8 mouse cellular contexts compared by ENCODE assay signal in the genomic region with DNA sequence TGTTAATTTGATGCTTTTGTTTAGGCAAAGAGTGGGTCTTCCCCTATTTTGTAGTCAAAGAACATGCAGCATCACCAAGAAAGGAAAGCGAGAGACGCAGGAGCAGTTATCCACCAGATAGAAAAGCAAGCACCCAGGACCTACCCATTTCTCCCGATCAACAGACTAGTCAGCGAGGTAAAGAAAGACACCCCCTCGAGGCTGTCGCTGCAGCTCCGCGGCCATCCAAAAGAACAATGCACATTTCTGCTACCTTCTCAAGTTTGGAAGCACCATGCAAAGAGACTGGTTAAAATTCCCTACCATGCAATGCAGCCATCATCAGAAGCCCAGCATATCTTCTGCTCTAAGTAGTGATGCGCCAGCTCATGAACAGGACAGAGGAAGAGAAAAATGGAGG. TPM values are rescaled to one million over a fixed set of nuclear protein-coding genes. Genes with fewer than 3 reads are reported as not detected.
DNase-seq lines count a peak whose midpoint lies in the region; ATAC-seq and TF ChIP-seq lines count a peak whose summit lies in the region.

No protein-coding gene starts in this region.

- peak; percentile 6; the same call in 1 of the 2 replicates for ATAC-seq in kidney, embryonic 16.5 days (ENCODE audit: low FRiP score, low TSS enrichment)
- ATAC-seq in hindbrain, embryonic 16.5 days, result peak; percentile 21

- TF ChIP-seq POLR2A in cortical plate, adult 2 months (IDR thresholded peaks at IDR 0.05; ENCODE audit: extremely low read depth, insufficient read depth, low read length), result no peak

- no peak for DNase-seq in kidney, postnatal 10 days
- DNase-seq in neural tube, embryonic 10.5 days (ENCODE audit: extremely low spot score, low spot score), result peak; percentile 58
- DNase-seq in layer of hippocampus, postnatal 10 days (ENCODE audit: low spot score in 2 of 2), result no peak
- DNase-seq in urinary bladder, postnatal 14 days (ENCODE audit: low spot score), result no peak
- no peak for DNase-seq in spleen, adult 12 weeks (ENCODE audit: low spot score)

- no peaks in the 10 kb centered on the region for H3K27me3 ChIP-seq in kidney, embryonic 16.5 days (ENCODE audit: insufficient read depth, low read length)
- H3K27me3 ChIP-seq in hindbrain, embryonic 16.5 days (replicated peaks; ENCODE audit: control insufficient read depth, insufficient read depth, low read length), result no peaks in the 10 kb centered on the region

- no peaks in the 10 kb centered on the region for H3K9me3 ChIP-seq in kidney, embryonic 16.5 days (ENCODE audit: low read length)
- H3K9me3 ChIP-seq in hindbrain, embryonic 16.5 days (ENCODE audit: control insufficient read depth, low read length), result no peaks in the 10 kb centered on the region

- peak overlapping the region; percentile 28; the same call in 1 of the 2 replicates for H3K27ac ChIP-seq in kidney, embryonic 16.5 days (ENCODE audit: low read length)
- H3K27ac ChIP-seq in cortical plate, adult 2 months (ENCODE audit: insufficient read depth, low read length), result peak overlapping the region; percentile 41
- peak overlapping the region; percentile 88 for H3K27ac ChIP-seq in hindbrain, embryonic 16.5 days (ENCODE audit: low read depth, low read length)

- H3K4me3 ChIP-seq in kidney, embryonic 16.5 days (ENCODE audit: low read length), result peak overlapping the region; percentile 54
- peak overlapping the region; percentile 73 for H3K4me3 ChIP-seq in cortical plate, adult 2 months (ENCODE audit: insufficient read depth, low read length)
- peak overlapping the region; percentile 55 for H3K4me3 ChIP-seq in hindbrain, embryonic 16.5 days (ENCODE audit: low read length)

- H3K4me2 ChIP-seq in kidney, embryonic 16.5 days (replicated peaks; ENCODE audit: low read depth, low read length), result peak overlapping the region; percentile 77
- H3K4me2 ChIP-seq in hindbrain, embryonic 16.5 days (ENCODE audit: low read length), result peak overlapping the region; percentile 63

- no peaks in the 10 kb centered on the region for H3K36me3 ChIP-seq in kidney, embryonic 16.5 days (ENCODE audit: insufficient read depth, low read length)
- H3K36me3 ChIP-seq in hindbrain, embryonic 16.5 days (ENCODE audit: control insufficient read depth, insufficient read depth, low read length), result no peaks in the 10 kb centered on the region

- peak overlapping the region; percentile 65 for H3K9ac ChIP-seq in kidney, embryonic 16.5 days (replicated peaks; ENCODE audit: low read length)
- H3K9ac ChIP-seq in hindbrain, embryonic 16.5 days (ENCODE audit: low read depth, low read length), result peak overlapping the region; percentile 66

- 2% methylated on average over 9 of the region's 9 CpGs for WGBS in kidney, embryonic 16.5 days
- WGBS in hindbrain, embryonic 16.5 days, result 0% methylated on average over 9 of the region's 9 CpGs

- H3K4me1 ChIP-seq in kidney, embryonic 16.5 days (ENCODE audit: insufficient read depth, low read length), result peaks cover 22% of the 10 kb centered on the region
- peaks cover 14% of the 10 kb centered on the region for H3K4me1 ChIP-seq in cortical plate, adult 2 months (ENCODE audit: control insufficient read depth, insufficient read depth, low read length)
- H3K4me1 ChIP-seq in hindbrain, embryonic 16.5 days (ENCODE audit: control insufficient read depth, insufficient read depth, low read depth, low read length), result peaks cover 38% of the 10 kb centered on the region

- TF ChIP-seq CTCF in cortical plate, adult 2 months (IDR thresholded peaks at IDR 0.05; ENCODE audit: extremely low read depth, insufficient read depth, low read length), result no peak

RNA-seq across cellular contexts. Expression of a gene that starts 46.4 kb away (rescaled TPM):
- polyA plus RNA-seq in kidney, embryonic 16.5 days (2015; fragmentation: Nextera tagmentation; extraction: Ambion mirVana), result 0.77 and 0.80 TPM in 2 replicates
- not detected in 2 replicates for polyA plus RNA-seq in cortical plate, adult 2 months (2012; rRNA removed)
- 1.6 and 1.8 TPM in 2 replicates for polyA plus RNA-seq in hindbrain, embryonic 16.5 days (2015; fragmentation: Nextera tagmentation; extraction: Ambion mirVana)
- not detected for total RNA-seq in layer of hippocampus, postnatal 10 days (2021)

Comparison
In these comparisons a context has a peak if more than half of its experiments do, and no peak if none do; other contexts are left out.
1. H3K27ac ChIP-seq: peak in every context shown above with its lines; median percentile 88 in hindbrain, embryonic 16.5 days; 41 in cortical plate, adult 2 months; 28 in kidney, embryonic 16.5 days.